Mouse (Mus musculus) B cell, adult 67 days (primary cell): Measurements from ENCODE around the gene Vwa5b1. TPM values are rescaled to one million over a fixed set of nuclear protein-coding genes. Genes with fewer than 3 reads are reported as not detected.

Experiments used
- total RNA-seq, 2 experiments: library from RNA; stranded (reverse); gene quantifications; 4 replicates each; pipeline ENCODE4 v1.2.4; 2023

Vwa5b1 gene
- total RNA-seq, result not detected

GRCm38 (mm10) chr4:138635428-138636145 is at the start of gene Vwa5b1:
Vwa5b1 (minus strand) TSS chr4:138635884.

Other genes with a start within 250 kb of the Vwa5b1 start
- not detected for gene Fam43b, start 239.4 kb downstream of the Vwa5b1 start, total RNA-seq
- 10 to 100 TPM; 39.2 to 39.5 TPM for gene Mul1, start 201.2 kb downstream of the Vwa5b1 start, total RNA-seq
- gene Camk2n1, start 181.6 kb downstream of the Vwa5b1 start, total RNA-seq, result under 1 TPM; 0.33 to 0.58 TPM
- gene Pla2g2c, start 88.9 kb upstream of the Vwa5b1 start, total RNA-seq, result not detected
- gene Ubxn10, start 101.3 kb upstream of the Vwa5b1 start, total RNA-seq, result not detected
- not detected for gene Pla2g2f, start 121.7 kb upstream of the Vwa5b1 start, total RNA-seq
- gene Pla2g2d, start 139.9 kb upstream of the Vwa5b1 start, total RNA-seq, result under 1 TPM in 1 of 2 experiments, not detected in 1; 0.70 TPM
- gene Pla2g5, start 227.6 kb upstream of the Vwa5b1 start, total RNA-seq, result not detected
- not detected for gene Gm13030, start 238.1 kb upstream of the Vwa5b1 start, total RNA-seq
- not detected for gene Pla2g2e, start 242.1 kb upstream of the Vwa5b1 start, total RNA-seq